Mouse (Mus musculus): Measurements from ENCODE around the gene Ube2f. TPM values are rescaled to one million over a fixed set of nuclear protein-coding genes. Genes with fewer than 3 reads are reported as not detected.

Ube2f gene
- polyA plus RNA-seq, 1 experiment from 2014 or later = 71.7 TPM

- Histone ChIP-seq H3K9ac (ENCODE audit: low read length) (no peak overlapping the region), H3K4me2 (ENCODE audit: low read depth, low read length) (no peak overlapping the region), H3K27ac (ENCODE audit: low read length) (no peak overlapping the region), H3K4me1 (ENCODE audit: control insufficient read depth, insufficient read depth, low read length) (no peaks in the 10 kb centered on the region), H3K36me3 (ENCODE audit: control insufficient read depth, insufficient read depth) (peaks cover 33% of the 10 kb centered on the region), H3K4me3 (ENCODE audit: low read length) (no peak overlapping the region), H3K27me3 (ENCODE audit: control insufficient read depth, insufficient read depth, low read length) (no peaks in the 10 kb centered on the region), H3K9me3 (replicated peaks; ENCODE audit: control insufficient read depth, low read length) (no peaks in the 10 kb centered on the region)
- WGBS = 96% methylated on average over 4 of the region's 4 CpGs
- ATAC-seq (replicated peaks; ENCODE audit: extremely low read depth, insufficient read depth, low FRiP score) = no peak
These were observed 26.5 kb downstream of the Ube2f start for GRCm38 (mm10) chr1:91276581-91276980.

DNA sequence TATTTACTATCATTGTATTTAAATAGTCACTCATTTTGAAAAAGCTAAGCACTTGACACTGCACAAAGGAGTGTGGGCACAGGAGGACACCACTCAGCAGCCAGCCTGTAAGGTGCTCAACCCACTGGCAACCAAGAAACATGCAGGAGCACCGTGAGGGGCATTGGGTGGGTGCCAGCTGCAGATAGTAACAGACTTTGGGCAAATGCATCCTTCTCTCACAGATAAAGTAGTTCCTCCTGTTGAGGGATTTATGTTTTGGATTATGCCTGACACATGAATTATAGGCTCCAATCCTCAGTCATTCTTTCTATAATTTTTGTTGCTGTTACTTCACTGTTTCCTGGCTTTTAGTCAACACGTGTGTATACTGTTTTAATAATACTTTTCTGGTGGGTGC is 27.4 kb downstream of the Ube2f start:
- H3K4me1 ChIP-seq (ENCODE audit: control insufficient read depth, insufficient read depth, low read length) = no peaks in the 10 kb centered on the region
- peaks cover 33% of the 10 kb centered on the region for H3K36me3 ChIP-seq (ENCODE audit: control insufficient read depth, insufficient read depth)
- H3K4me3 ChIP-seq (ENCODE audit: low read length) = no peak overlapping the region
- no peak for ATAC-seq (replicated peaks; ENCODE audit: extremely low read depth, insufficient read depth, low FRiP score)
- 80% methylated on average over 2 of the region's 2 CpGs for WGBS
- no peaks in the 10 kb centered on the region for H3K27me3 ChIP-seq (ENCODE audit: control insufficient read depth, insufficient read depth, low read length)
- H3K4me2 ChIP-seq (ENCODE audit: low read depth, low read length) = no peak overlapping the region
- H3K27ac ChIP-seq (ENCODE audit: low read length) = no peak overlapping the region
- no peak overlapping the region for H3K9ac ChIP-seq (ENCODE audit: low read length)
- no peaks in the 10 kb centered on the region for H3K9me3 ChIP-seq (replicated peaks; ENCODE audit: control insufficient read depth, low read length)

GRCm38 (mm10) chr1:91278410-91279119 is 28.5 kb downstream of the Ube2f start:
- Histone ChIP-seq H3K4me3 (ENCODE audit: low read length) (no peak overlapping the region), H3K27me3 (ENCODE audit: control insufficient read depth, insufficient read depth, low read length) (no peaks in the 10 kb centered on the region), H3K27ac (ENCODE audit: low read length) (no peak overlapping the region), H3K36me3 (ENCODE audit: control insufficient read depth, insufficient read depth) (peaks cover 35% of the 10 kb centered on the region), H3K4me2 (ENCODE audit: low read depth, low read length) (no peak overlapping the region), H3K9me3 (replicated peaks; ENCODE audit: control insufficient read depth, low read length) (no peaks in the 10 kb centered on the region), H3K4me1 (ENCODE audit: control insufficient read depth, insufficient read depth, low read length) (no peaks in the 10 kb centered on the region), H3K9ac (ENCODE audit: low read length) (no peak overlapping the region)
- WGBS = 93% methylated on average over 3 of the region's 3 CpGs
- ATAC-seq (replicated peaks; ENCODE audit: extremely low read depth, insufficient read depth, low FRiP score) = no peak

DNA sequence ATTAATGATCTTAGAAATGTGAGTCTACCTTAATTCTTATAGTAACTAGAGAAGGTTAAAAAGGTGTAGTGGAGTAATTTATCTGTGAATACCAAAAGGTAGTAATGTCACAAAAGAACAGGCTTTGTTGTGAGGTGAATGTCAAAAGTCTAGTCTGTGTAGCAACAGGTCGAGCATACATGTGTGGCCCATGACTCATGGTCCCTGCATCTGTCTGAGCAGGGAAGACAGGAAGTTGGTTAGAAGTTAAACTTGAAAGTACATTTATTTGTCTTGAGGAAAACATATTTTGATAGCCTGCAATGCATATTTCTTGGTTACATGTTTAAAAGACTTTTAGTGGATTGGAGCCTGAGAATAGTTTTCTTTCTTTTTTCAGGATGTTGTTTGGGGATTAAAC is 29.0 kb downstream of the Ube2f start:
- no peak overlapping the region for H3K4me3 ChIP-seq (ENCODE audit: low read length)
- WGBS = 85% methylated on average over 1 of the region's 1 CpGs
- H3K27me3 ChIP-seq (ENCODE audit: control insufficient read depth, insufficient read depth, low read length) = no peaks in the 10 kb centered on the region
- H3K9me3 ChIP-seq (replicated peaks; ENCODE audit: control insufficient read depth, low read length) = no peaks in the 10 kb centered on the region
- no peak overlapping the region for H3K4me2 ChIP-seq (ENCODE audit: low read depth, low read length)
- H3K4me1 ChIP-seq (ENCODE audit: control insufficient read depth, insufficient read depth, low read length) = no peaks in the 10 kb centered on the region
- ATAC-seq (replicated peaks; ENCODE audit: extremely low read depth, insufficient read depth, low FRiP score) = no peak
- peaks cover 38% of the 10 kb centered on the region for H3K36me3 ChIP-seq (ENCODE audit: control insufficient read depth, insufficient read depth)
- H3K9ac ChIP-seq (ENCODE audit: low read length) = no peak overlapping the region
- H3K27ac ChIP-seq (ENCODE audit: low read length) = no peak overlapping the region

- Histone ChIP-seq H3K27me3 (ENCODE audit: control insufficient read depth, insufficient read depth, low read length) (no peaks in the 10 kb centered on the region), H3K36me3 (ENCODE audit: control insufficient read depth, insufficient read depth) (peaks cover 29% of the 10 kb centered on the region), H3K4me1 (ENCODE audit: control insufficient read depth, insufficient read depth, low read length) (no peaks in the 10 kb centered on the region), H3K9me3 (replicated peaks; ENCODE audit: control insufficient read depth, low read length) (no peaks in the 10 kb centered on the region), H3K4me3 (ENCODE audit: low read length) (no peak overlapping the region), H3K9ac (ENCODE audit: low read length) (no peak overlapping the region), H3K27ac (ENCODE audit: low read length) (no peak overlapping the region), H3K4me2 (ENCODE audit: low read depth, low read length) (no peak overlapping the region)
- WGBS = 73% methylated on average over 1 of the region's 1 CpGs
- no peak for ATAC-seq (replicated peaks; ENCODE audit: extremely low read depth, insufficient read depth, low FRiP score)
These were observed 32.5 kb downstream of the Ube2f start for GRCm38 (mm10) chr1:91282582-91282981.

DNA sequence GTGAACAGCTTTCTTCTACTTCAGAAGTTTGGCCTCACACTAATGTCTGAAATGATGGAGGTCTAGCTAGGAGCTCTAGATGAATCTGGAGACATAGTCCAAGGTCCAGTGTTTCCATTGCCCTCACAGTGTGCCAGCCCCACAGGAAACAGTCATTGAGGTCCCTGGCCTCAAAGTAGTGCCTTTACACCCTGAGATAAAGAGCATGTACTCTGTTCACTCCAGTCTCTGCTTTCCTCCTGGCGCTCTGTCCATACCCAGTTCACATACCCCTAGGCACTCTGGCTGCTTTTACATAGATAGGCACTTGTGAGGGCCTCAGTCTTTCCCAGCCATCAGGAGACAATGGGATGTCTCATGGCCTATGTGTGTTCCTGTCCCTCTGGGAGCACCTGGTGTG is 39.3 kb downstream of the Ube2f start:
- Histone ChIP-seq H3K4me2 (ENCODE audit: low read depth, low read length) (no peak overlapping the region), H3K9me3 (replicated peaks; ENCODE audit: control insufficient read depth, low read length) (no peaks in the 10 kb centered on the region), H3K36me3 (ENCODE audit: control insufficient read depth, insufficient read depth) (peaks cover 5% of the 10 kb centered on the region), H3K27ac (ENCODE audit: low read length) (no peak overlapping the region), H3K27me3 (ENCODE audit: control insufficient read depth, insufficient read depth, low read length) (no peaks in the 10 kb centered on the region), H3K4me1 (ENCODE audit: control insufficient read depth, insufficient read depth, low read length) (no peaks in the 10 kb centered on the region), H3K9ac (ENCODE audit: low read length) (no peak overlapping the region), H3K4me3 (ENCODE audit: low read length) (no peak overlapping the region)
- no peak for ATAC-seq (replicated peaks; ENCODE audit: extremely low read depth, insufficient read depth, low FRiP score)
- 92% methylated on average over 1 of the region's 1 CpGs for whole genome bisulfite sequencing

- Histone ChIP-seq H3K9ac (ENCODE audit: low read length) (no peak overlapping the region), H3K36me3 (ENCODE audit: control insufficient read depth, insufficient read depth) (peaks cover 5% of the 10 kb centered on the region; the same call in 1 of the 2 replicates), H3K27me3 (ENCODE audit: control insufficient read depth, insufficient read depth, low read length) (no peaks in the 10 kb centered on the region), H3K4me3 (ENCODE audit: low read length) (no peak overlapping the region), H3K4me2 (ENCODE audit: low read depth, low read length) (no peak overlapping the region), H3K27ac (ENCODE audit: low read length) (no peak overlapping the region), H3K9me3 (replicated peaks; ENCODE audit: control insufficient read depth, low read length) (no peaks in the 10 kb centered on the region), H3K4me1 (ENCODE audit: control insufficient read depth, insufficient read depth, low read length) (no peaks in the 10 kb centered on the region)
- WGBS = 92% methylated on average over 11 of the region's 11 CpGs
- no peak for ATAC-seq (replicated peaks; ENCODE audit: extremely low read depth, insufficient read depth, low FRiP score)
These were observed 42.2 kb downstream of the Ube2f start for GRCm38 (mm10) chr1:91292101-91292825.

DNA sequence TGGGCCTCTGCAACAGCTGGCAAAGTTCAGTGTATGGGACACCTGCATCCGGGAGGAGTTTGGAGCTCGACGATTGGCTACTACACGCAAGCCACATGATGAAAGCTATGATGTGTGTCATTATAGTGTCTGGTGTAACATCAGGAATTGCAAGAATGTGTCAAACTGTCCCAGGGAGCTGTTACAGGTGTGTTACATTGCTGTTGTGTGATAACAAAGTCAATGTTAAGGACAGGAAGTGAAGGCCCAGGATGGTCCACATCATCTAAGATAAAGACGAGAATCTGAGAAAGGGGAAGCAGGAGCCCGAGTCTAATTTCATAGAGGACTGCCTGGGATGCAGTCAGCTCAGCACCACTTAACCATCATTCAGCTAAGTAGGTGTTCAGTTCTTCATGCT is 45.4 kb downstream of the Ube2f start:
- Histone ChIP-seq H3K4me1 (ENCODE audit: control insufficient read depth, insufficient read depth, low read length) (peaks cover 11% of the 10 kb centered on the region), H3K36me3 (ENCODE audit: control insufficient read depth, insufficient read depth) (peaks cover 5% of the 10 kb centered on the region; the same call in 1 of the 2 replicates), H3K4me3 (ENCODE audit: low read length) (no peak overlapping the region), H3K27ac (ENCODE audit: low read length) (no peak overlapping the region), H3K9ac (ENCODE audit: low read length) (no peak overlapping the region), H3K4me2 (ENCODE audit: low read depth, low read length) (no peak overlapping the region), H3K27me3 (ENCODE audit: control insufficient read depth, insufficient read depth, low read length) (no peaks in the 10 kb centered on the region), H3K9me3 (replicated peaks; ENCODE audit: control insufficient read depth, low read length) (no peaks in the 10 kb centered on the region)
- no peak for ATAC-seq (replicated peaks; ENCODE audit: extremely low read depth, insufficient read depth, low FRiP score)
- 84% methylated on average over 6 of the region's 6 CpGs for WGBS
